Comparison of ENCODE assay signal across 14 mouse cellular contexts in the genomic region with DNA sequence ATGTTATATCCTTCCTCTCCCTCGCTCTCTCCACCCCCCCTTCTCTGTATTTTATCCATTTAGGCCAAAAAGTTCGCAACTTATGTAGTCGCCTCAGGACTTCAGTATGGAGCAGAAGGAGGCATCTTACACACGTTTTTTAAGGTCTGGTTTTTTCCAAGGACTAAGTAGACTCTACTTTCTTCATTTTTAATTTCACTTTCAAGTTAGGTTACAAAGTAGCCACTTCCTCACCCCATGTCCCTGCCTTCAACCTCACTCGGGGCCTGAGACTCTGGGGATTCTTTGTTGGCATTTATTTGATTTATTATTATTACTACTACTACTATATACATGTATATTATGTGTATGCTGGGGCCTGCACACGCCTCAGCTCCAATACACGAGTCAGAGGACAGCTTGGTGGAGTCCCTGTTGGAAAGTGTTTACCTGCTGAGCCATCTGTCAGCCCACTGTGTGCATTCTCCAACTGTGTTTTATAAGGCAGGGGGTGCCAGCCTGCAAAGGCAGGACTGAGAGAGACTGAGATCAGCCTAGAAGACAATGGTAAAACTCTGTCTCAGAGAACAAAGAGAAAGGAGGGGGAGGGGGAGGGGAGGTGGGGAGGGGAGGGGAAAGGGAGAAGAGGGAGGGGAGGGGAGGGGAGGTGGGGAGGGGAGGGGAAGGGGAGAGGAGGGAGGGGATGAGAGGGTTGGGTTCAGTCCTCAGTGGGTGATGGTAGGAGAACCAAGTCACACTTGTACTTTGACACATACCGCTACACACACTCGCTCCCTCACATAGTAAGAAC.
"Had no signal": no experiment of that assay in that cellular context is flagged by ENCODE, and none has a peak within 500 bp of the region (broad histone marks: within the 10 kb centered on the region; RNA-seq: fewer than 3 reads in every experiment).

No protein-coding gene starts in this region.

- H3K9ac ChIP-seq: limb, embryonic 12.5 days; liver, embryonic 13.5 days; liver, postnatal 0 days; midbrain, embryonic 13.5 days; neural tube, embryonic 15.5 days had no signal

- H3K4me2 ChIP-seq: limb, embryonic 12.5 days; liver, embryonic 13.5 days; midbrain, embryonic 13.5 days; neural tube, embryonic 15.5 days had no signal

- ATAC-seq: liver, postnatal 0 days; midbrain, embryonic 13.5 days had no signal

- H3K4me1 ChIP-seq: midbrain, embryonic 13.5 days; neural tube, embryonic 15.5 days had no signal

- H3K4me3 ChIP-seq: limb, embryonic 12.5 days; liver, embryonic 13.5 days; midbrain, embryonic 13.5 days; myocyte; neural tube, embryonic 15.5 days had no signal

- DNase-seq: kidney, adult 8-10 months; kidney, postnatal 36 days; layer of hippocampus, adult 9-11 months; layer of hippocampus, postnatal 36 days; liver; liver, embryonic 13.5 days; liver, postnatal 0 days; lung, postnatal 4 days; thymus, postnatal 4 days had no signal

- H3K9me3 ChIP-seq: limb, embryonic 12.5 days; liver, embryonic 13.5 days; midbrain, embryonic 13.5 days; neural tube, embryonic 15.5 days had no signal

- H3K36me3 ChIP-seq: limb, embryonic 12.5 days; liver, embryonic 13.5 days; midbrain, embryonic 13.5 days; neural tube, embryonic 15.5 days had no signal

- H3K27ac ChIP-seq: limb, embryonic 12.5 days; liver, embryonic 13.5 days; midbrain, embryonic 13.5 days; neural tube, embryonic 15.5 days; stomach, postnatal 0 days had no signal

- H3K27me3 ChIP-seq: limb, embryonic 12.5 days; liver, embryonic 13.5 days; midbrain, embryonic 13.5 days; neural tube, embryonic 15.5 days had no signal
